Mouse (Mus musculus) neutrophil, adult 5-6 weeks (primary cell): ENCODE measurements around the gene Srpk2. TPM values are rescaled to one million over a fixed set of nuclear protein-coding genes. Genes with fewer than 3 reads are reported as not detected.
A peak's percentile ranks its signal among the peaks of the same experiment; 100 is the strongest.

Experiments used
- ATAC-seq: fragments of 151-379, 151-347 bp; 2 replicates; pipeline ENCODE4 v1.8.0; 2017; ENCODE audit warnings: mild to moderate bottlenecking, moderate TSS enrichment; ENCODE audit not compliant: insufficient number of reproducible peaks, poor library complexity, low FRiP score, severe bottlenecking; ENCODE audit errors: extremely low read depth
- total RNA-seq: library from RNA; stranded (forward); fragments of 200-1000 nt; gene quantifications from 2 replicates; pipeline ENCODE4 v1.2.3, GENCODE M21; 2017

Srpk2 gene
- total RNA-seq, 1 experiment from 2014 or later: 119 TPM

DNA sequence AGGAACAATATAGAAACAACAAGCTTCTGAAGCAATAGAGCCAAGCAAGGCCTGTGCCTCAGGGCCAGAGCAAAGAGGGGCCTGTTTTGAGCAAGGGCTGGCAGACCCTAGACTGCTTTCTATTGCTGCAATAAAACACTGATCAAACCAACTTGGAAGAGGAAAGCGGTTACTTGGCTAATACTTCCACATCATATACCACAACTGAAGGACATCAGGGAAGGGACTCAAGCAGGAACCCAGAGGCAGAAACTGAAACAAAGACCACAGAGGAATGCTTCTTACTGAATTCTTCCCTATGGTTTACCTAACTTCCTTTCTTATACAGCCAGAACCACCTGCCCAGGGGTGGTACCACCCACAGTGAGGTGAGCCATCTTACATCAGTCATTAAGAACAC lies 162.8 kb downstream of the Srpk2 start:
- ATAC-seq: no peak

DNA sequence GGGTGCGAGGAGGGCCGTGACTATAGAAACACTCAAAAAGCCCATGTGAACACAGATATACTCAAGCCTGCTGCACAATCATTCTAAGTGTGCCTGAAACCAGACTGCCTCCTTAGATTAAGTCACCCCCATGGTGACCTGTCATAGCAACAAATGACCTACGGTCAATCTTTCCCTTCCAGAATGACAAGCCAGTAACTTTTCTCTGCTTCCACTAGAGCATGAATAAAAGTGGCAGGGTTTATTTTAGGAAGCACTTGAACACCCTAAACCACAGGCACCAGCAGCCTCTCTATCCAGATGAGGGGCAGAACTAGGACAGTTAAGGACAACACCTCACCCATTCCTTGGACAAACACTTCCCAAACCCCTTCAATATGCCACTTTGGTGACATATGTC lies 164.7 kb downstream of the Srpk2 start:
- ATAC-seq: no peak

- no peak for ATAC-seq
Measured at GRCm38 (mm10) chr5:23518673-23519072, 165.7 kb downstream of the Srpk2 start.

DNA sequence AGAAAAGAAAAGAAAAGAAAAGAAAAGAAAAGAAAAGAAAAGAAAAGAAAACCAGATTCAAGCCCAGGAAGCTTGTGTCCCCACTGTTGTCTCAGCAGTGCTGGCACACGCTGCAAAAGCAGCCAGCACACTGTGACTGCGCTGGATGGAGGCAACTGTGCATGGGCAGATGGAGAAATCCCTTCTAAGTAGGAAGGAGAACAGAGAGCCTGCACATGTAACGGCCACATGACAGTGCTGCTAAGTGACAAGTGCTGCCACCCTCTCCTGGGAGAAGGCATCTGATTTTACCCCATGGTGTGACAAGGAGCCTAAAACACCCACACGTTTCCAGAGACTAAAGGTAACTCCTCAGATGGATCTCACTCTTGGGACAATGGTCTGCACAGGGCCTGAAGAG lies 166.6 kb downstream of the Srpk2 start:
- no peak for ATAC-seq

DNA sequence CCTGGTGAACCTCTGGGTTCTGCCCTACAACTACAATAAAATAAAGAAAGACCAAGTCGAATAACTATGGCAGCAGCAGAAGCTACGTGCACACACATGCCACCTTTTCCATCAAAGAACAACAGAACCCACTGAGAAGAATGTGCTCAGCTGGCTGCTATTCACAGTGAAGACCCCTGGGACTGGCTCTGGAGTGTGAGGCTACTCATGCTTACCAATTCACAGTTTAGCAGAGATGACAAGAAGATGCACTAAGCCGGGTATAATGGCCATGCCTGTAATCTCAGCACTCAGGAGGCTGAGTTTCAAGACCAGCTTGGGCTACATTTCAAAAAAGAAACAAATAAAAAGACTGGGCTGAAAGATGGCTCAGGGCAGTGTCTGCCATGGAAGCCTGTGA lies 167.5 kb downstream of the Srpk2 start:
- no peak for ATAC-seq

DNA sequence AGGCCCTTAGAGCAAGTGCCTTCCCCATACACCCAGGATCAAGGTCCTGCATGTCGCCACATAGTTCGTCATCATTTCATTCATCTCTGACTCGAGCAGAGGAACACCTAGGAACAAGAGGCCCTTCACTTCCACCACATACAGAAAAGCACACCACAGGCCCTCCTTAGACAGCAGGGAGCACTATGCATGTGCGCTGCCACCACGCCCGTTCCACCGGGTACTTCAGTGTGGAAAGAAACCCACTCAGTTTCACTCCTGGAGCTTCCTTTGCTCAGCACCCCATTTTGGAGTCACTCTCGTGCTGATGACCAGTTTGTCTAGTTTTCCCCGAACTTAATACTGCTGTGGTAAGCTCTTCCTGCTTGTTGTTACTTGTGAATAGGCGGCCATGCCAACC lies 169.4 kb downstream of the Srpk2 start:
- no peak for ATAC-seq

- ATAC-seq: no peak
Measured at GRCm38 (mm10) chr5:23513468-23513867, 170.9 kb downstream of the Srpk2 start.

- no peak for ATAC-seq
Measured at GRCm38 (mm10) chr5:23512556-23512955, 171.9 kb downstream of the Srpk2 start.

DNA sequence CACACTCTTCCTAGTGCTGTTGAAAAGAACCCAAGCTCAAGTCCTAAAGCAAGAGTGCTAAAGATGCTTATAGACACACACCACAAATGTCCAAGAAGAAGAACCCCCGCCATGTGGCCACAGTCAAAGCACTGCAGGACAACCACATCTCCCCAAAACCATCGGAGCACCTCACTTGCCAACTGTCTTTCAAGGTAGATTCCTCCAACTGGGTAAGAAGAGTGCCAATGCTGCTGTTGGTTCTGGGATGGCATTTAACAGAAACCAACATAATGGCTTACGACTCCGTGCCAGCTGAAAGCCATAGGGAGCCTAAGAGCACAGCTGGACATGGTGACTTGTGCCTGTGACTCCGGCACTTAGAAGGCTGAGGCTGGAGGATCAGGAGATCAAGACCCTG lies 173.0 kb downstream of the Srpk2 start:
- ATAC-seq: no peak

DNA sequence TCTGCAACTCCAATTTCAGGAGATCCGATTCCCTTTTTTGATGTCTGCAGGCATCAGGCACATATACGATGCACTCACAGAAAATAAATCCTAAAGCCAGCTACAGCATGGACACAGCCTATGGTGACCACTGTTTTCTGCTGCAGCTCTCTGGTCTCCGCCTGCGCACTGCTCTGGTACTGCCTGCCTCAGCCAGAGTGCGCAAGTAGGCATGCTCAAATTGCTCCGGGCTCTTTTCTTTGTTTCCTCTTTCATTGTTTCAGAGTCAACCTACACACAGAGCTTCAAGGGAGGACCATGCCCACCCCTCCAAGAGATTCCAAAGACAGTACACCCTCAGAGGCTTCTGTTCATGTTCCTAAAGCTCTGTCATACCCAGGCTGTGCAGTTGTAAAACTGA lies 175.8 kb downstream of the Srpk2 start:
- no peak for ATAC-seq

- ATAC-seq: no peak
Measured at GRCm38 (mm10) chr5:23507210-23507609, 177.2 kb downstream of the Srpk2 start.

DNA sequence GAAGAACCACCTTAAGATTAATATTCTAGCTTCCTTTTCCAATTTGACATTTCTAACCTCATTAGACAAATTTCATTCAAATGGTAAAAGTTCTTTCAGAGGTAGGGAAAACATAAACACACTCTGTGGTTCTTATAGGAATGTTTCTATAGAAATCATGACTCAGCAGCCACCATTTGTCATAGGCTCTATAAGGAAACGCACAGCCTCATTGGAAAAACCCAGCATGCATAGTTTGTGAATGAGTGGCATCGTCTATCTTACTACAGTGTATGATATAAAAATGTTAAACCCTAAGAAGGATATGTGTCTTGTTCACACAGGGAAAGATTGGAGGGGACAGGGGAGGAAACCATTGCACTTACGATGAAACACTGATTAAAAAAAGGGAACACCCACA lies 178.8 kb downstream of the Srpk2 start:
- ATAC-seq: no peak

GRCm38 (mm10) chr5:23502317-23502937 lies 182.0 kb downstream of the Srpk2 start:
- ATAC-seq: no peak

- ATAC-seq: no peak
Measured at GRCm38 (mm10) chr5:23501582-23502316, 182.7 kb downstream of the Srpk2 start.

- no peak for ATAC-seq
Measured at GRCm38 (mm10) chr5:23500715-23501114, 183.7 kb downstream of the Srpk2 start.

GRCm38 (mm10) chr5:23499257-23499656 lies 185.2 kb downstream of the Srpk2 start:
- ATAC-seq: no peak

- no peak for ATAC-seq
Measured at GRCm38 (mm10) chr5:23497920-23498319, 186.5 kb downstream of the Srpk2 start.

GRCm38 (mm10) chr5:23496933-23497332 lies 187.5 kb downstream of the Srpk2 start:
- ATAC-seq: no peak

- ATAC-seq: no peak
Measured at GRCm38 (mm10) chr5:23496396-23496795, 188.0 kb downstream of the Srpk2 start.

DNA sequence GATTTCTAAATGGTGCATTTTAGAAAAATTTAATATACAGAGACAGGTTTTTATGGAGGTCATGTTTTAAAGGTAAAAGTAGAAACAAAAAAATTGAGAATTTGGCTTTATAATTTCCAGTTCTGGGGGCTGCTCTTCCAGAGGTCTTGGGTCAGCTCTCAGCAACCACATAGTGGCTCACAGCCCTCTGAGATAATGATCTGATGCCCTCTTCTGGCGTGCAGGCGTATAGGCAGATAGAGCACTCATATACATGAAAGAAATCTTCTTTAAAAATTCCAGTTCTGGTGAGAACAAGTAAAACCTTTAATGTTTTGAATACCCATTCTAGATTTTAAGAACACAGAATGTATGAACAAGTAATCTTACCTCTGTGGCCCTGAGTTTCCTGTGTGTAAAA lies 193.6 kb downstream of the Srpk2 start:
- peak; percentile 66; the same call in 1 of the 2 replicates for ATAC-seq

GRCm38 (mm10) chr5:23489231-23489630 lies 195.2 kb downstream of the Srpk2 start:
- ATAC-seq: no peak
